Mouse (Mus musculus): Measurements from ENCODE around the gene Hsd17b3. TPM values are rescaled to one million over a fixed set of nuclear protein-coding genes. Genes with fewer than 3 reads are reported as not detected.

Hsd17b3 gene
- polyA plus RNA-seq, 1 experiment from 2014 or later = not detected

DNA sequence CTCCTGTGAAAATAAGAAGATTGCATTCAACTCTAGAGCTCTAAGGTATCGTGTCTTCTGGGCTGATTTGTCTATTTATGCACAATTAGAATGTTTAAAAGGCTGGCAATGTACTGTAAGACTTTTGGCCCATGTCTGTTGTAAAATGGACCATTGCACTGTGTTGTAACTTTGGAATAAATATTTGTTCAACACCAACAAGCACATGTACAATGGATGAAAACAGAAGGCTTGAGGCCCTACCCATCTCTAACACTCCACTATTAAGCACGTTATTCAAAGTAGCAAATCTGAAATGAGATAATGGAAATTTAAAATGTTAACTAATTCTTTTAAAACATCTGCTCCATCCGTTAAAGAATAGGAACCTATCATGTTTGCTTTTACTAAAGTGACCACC lies 18.1 kb upstream of the Hsd17b3 start:
- Histone ChIP-seq H3K4me1 (replicated peaks) (peaks cover 19% of the 10 kb centered on the region), H3K9ac (no peak overlapping the region), H3K4me2 (no peak overlapping the region), H3K36me3 (no peaks in the 10 kb centered on the region; the same call in 1 of the 2 replicates), H3K4me3 (no peak overlapping the region), H3K27ac (0 out of 2 replicates have a peak overlapping the region, but pooled peaks have one; percentile 52), H3K9me3 (no peaks in the 10 kb centered on the region), H3K27me3 (peaks cover 17% of the 10 kb centered on the region)
- WGBS = 30% methylated on average over 3 of the region's 3 CpGs
- no peak for ATAC-seq (ENCODE audit: low FRiP score)

DNA sequence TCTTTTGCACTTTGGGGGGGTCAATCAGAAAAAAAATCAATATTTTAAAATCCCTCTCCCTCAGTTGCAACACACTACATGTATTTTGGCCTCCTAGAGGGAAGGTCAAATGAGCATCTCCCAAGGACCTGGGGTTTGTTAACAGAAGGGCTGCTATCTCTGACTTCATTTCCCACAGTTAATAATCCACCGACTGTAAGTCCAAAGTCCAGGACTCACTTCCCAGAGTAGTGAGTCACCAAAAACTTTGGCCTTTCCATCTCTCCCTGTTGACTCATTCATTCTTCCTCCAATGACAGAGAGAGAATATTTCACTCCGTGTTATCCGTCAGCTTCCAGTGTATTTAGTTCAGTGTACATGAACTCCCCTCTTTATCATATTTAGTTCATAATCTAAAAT lies 16.7 kb upstream of the Hsd17b3 start:
- 85% methylated on average over 3 of the region's 3 CpGs for WGBS
- ATAC-seq (ENCODE audit: low FRiP score) = no peak
- Histone ChIP-seq H3K9ac (no peak overlapping the region), H3K4me2 (no peak overlapping the region), H3K27me3 (peaks cover 17% of the 10 kb centered on the region), H3K27ac (no peak overlapping the region), H3K4me3 (no peak overlapping the region), H3K9me3 (no peaks in the 10 kb centered on the region), H3K4me1 (replicated peaks) (peaks cover 19% of the 10 kb centered on the region), H3K36me3 (no peaks in the 10 kb centered on the region; the same call in 1 of the 2 replicates)

DNA sequence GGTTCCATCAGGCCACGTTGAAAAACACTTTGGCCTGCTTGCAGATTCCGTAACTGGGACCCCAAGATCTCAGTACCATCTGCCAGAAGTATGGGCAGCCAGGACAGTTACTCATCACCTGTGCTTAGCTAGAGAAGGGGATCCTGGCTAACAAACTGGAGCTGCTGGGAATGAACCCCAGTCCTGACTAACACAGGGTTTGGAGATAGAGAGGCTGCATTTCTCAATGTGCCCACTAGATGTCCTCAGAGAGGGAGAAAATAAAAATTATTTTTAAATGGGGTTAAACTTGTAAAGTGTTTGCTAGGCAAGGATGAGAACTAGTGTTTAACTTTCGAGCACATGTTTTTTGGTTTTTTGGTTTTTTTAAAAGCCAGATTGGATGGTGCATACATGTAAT lies 11.2 kb upstream of the Hsd17b3 start:
- peaks cover 15% of the 10 kb centered on the region for H3K27me3 ChIP-seq
- no peaks in the 10 kb centered on the region; the same call in 1 of the 2 replicates for H3K36me3 ChIP-seq
- no peak overlapping the region for H3K4me2 ChIP-seq
- H3K27ac ChIP-seq = no peak overlapping the region
- WGBS = 66% methylated on average over 3 of the region's 3 CpGs
- no peaks in the 10 kb centered on the region for H3K9me3 ChIP-seq
- no peaks in the 10 kb centered on the region for H3K4me1 ChIP-seq (replicated peaks)
- no peak overlapping the region for H3K4me3 ChIP-seq
- no peak overlapping the region for H3K9ac ChIP-seq
- ATAC-seq (ENCODE audit: low FRiP score) = no peak

GRCm38 (mm10) chr13:64098992-64099391 lies 10.0 kb upstream of the Hsd17b3 start:
- ATAC-seq (ENCODE audit: low FRiP score) = no peak
- H3K4me2 ChIP-seq = no peak overlapping the region
- H3K9ac ChIP-seq = no peak overlapping the region
- H3K36me3 ChIP-seq = no peaks in the 10 kb centered on the region
- peaks cover 5% of the 10 kb centered on the region; the same call in 1 of the 2 replicates for H3K27me3 ChIP-seq
- WGBS = 76% methylated on average over 9 of the region's 9 CpGs
- H3K4me1 ChIP-seq (replicated peaks) = no peaks in the 10 kb centered on the region
- H3K9me3 ChIP-seq = no peaks in the 10 kb centered on the region
- no peak overlapping the region for H3K27ac ChIP-seq
- H3K4me3 ChIP-seq = no peak overlapping the region

DNA sequence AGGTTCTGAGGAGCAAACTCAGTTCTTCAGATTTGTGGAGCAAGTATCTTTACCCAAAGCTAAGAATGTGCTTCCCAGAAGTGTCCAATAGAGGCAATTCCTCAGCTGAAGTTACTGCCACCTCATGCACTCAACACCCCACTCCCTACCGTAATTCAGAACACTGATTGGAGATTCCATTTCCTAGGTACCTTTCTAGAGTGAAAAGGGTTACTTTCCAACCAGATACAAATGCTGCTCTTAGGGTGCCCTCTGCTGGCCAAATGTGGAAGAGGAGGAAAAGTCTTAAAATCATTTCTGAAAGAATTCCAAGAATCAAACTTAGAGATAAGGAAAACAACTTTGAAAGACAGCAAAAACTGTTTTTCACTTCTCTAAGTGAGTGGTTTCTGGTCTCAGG lies 4.3 kb upstream of the Hsd17b3 start:
- Histone ChIP-seq H3K4me3 (no peak overlapping the region), H3K9me3 (no peaks in the 10 kb centered on the region), H3K36me3 (no peaks in the 10 kb centered on the region), H3K27me3 (0 out of 2 replicates have a peak, but pooled peaks cover 4% of the 10 kb centered on the region), H3K4me2 (no peak overlapping the region), H3K4me1 (replicated peaks) (no peaks in the 10 kb centered on the region), H3K9ac (no peak overlapping the region), H3K27ac (no peak overlapping the region)
- ATAC-seq (ENCODE audit: low FRiP score) = 0 out of 2 replicates have a peak, but pooled peaks have one; percentile 52
- WGBS = 7% methylated on average over 1 of the region's 1 CpGs

- Histone ChIP-seq H3K4me2 (no peak overlapping the region), H3K9ac (no peak overlapping the region)
- WGBS = 79% methylated on average over 6 of the region's 6 CpGs
Measured at GRCm38 (mm10) chr13:64092752-64093151, 3.7 kb upstream of the Hsd17b3 start.

GRCm38 (mm10) chr13:64092141-64092540 lies 3.1 kb upstream of the Hsd17b3 start:
- 0 out of 2 replicates have a peak, but pooled peaks cover 4% of the 10 kb centered on the region for H3K27me3 ChIP-seq
- WGBS = 68% methylated on average over 3 of the region's 3 CpGs
- H3K9me3 ChIP-seq = no peaks in the 10 kb centered on the region
- H3K27ac ChIP-seq = no peak overlapping the region
- no peak overlapping the region for H3K9ac ChIP-seq
- H3K36me3 ChIP-seq = no peaks in the 10 kb centered on the region
- ATAC-seq (ENCODE audit: low FRiP score) = no peak
- H3K4me2 ChIP-seq = no peak overlapping the region
- H3K4me3 ChIP-seq = no peak overlapping the region
- H3K4me1 ChIP-seq (replicated peaks) = no peaks in the 10 kb centered on the region

More at GRCm38 (mm10) chr13:64092752-64093151, 3.7 kb upstream of the Hsd17b3 start:
- no peak for ATAC-seq (ENCODE audit: low FRiP score)
- Histone ChIP-seq H3K36me3 (no peaks in the 10 kb centered on the region), H3K4me3 (no peak overlapping the region), H3K27ac (no peak overlapping the region), H3K27me3 (0 out of 2 replicates have a peak, but pooled peaks cover 4% of the 10 kb centered on the region), H3K4me1 (replicated peaks) (no peaks in the 10 kb centered on the region), H3K9me3 (no peaks in the 10 kb centered on the region)

- ATAC-seq (ENCODE audit: low FRiP score) = no peak
- no peaks in the 10 kb centered on the region for H3K4me1 ChIP-seq (replicated peaks)
- no peaks in the 10 kb centered on the region for H3K36me3 ChIP-seq
- 0 out of 2 replicates have a peak, but pooled peaks cover 4% of the 10 kb centered on the region for H3K27me3 ChIP-seq
- H3K4me3 ChIP-seq = no peak overlapping the region
- H3K27ac ChIP-seq = no peak overlapping the region
- WGBS = 63% methylated on average over 7 of the region's 7 CpGs
- H3K4me2 ChIP-seq = no peak overlapping the region
- H3K9ac ChIP-seq = no peak overlapping the region
- H3K9me3 ChIP-seq = no peaks in the 10 kb centered on the region
Measured at GRCm38 (mm10) chr13:64091006-64091405, 2.0 kb upstream of the Hsd17b3 start.

DNA sequence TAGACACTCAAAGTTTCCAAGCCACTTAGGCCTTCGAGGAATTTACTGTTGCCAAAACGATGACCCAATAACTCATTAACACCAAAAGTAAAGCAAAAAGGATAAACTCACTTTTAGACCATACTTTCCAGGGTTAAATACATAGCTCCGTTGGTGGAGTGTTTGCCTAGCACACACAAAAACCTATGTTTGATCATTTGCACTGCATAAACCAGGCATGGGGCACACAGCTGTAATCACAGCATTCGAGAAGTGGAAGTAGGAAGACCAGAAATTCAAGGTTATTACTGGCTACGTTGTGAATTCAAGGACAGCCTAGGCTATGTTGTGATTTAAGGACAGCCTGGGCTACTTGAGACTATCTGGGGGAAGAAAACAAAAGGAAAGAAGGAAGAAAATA lies 1.2 kb upstream of the Hsd17b3 start:
- Histone ChIP-seq H3K36me3 (no peaks in the 10 kb centered on the region), H3K27me3 (0 out of 2 replicates have a peak, but pooled peaks cover 4% of the 10 kb centered on the region), H3K4me1 (replicated peaks) (no peaks in the 10 kb centered on the region), H3K27ac (no peak overlapping the region), H3K9me3 (no peaks in the 10 kb centered on the region), H3K4me2 (no peak overlapping the region), H3K9ac (no peak overlapping the region), H3K4me3 (no peak overlapping the region)
- WGBS = 82% methylated on average over 5 of the region's 5 CpGs
- ATAC-seq (ENCODE audit: low FRiP score) = no peak

DNA sequence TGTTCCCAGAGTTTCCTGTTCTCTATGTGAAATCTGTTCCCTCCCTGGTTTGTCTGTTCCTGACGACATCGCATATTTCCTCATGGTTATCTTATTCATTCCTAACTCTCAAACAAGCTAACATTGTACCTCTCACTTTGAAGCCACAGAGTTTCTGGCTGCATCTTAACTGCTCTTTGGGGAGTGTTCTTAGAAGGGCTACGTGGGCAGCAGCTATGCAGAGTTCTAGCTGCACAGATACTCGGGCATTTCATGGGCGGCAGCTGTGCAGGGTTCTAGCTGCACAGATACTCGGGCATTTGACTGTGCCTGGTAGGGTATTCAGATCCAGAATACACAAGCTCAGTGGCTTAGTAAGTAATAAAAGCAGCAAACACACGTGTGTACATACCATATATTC lies 973 bp downstream of the Hsd17b3 start:
- Histone ChIP-seq H3K27ac (no peak overlapping the region), H3K27me3 (0 out of 2 replicates have a peak, but pooled peaks cover 4% of the 10 kb centered on the region), H3K4me3 (no peak overlapping the region), H3K4me2 (no peak overlapping the region), H3K9me3 (no peaks in the 10 kb centered on the region), H3K9ac (no peak overlapping the region), H3K36me3 (no peaks in the 10 kb centered on the region), H3K4me1 (replicated peaks) (no peaks in the 10 kb centered on the region)
- no peak for ATAC-seq (ENCODE audit: low FRiP score)
- 88% methylated on average over 7 of the region's 7 CpGs for WGBS

DNA sequence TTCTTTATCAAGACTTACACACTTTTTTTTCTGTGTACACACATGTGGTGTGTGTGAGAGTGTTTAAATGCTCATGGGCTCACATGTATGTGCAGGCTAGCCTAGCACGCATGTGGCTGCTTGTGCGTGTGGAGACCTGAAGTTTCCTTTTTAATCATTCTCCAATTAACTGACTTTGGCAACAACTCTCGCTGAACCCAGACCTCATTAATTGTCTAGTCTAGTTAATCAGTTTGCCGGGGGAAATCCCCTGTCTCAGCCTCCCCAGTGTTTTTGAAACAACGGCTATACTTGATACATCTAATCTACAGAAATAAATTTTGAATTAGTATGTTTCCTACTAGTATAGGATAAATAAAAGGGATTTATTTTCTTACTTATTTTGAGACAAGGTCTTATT lies 3.0 kb downstream of the Hsd17b3 start:
- Histone ChIP-seq H3K9ac (no peak overlapping the region), H3K4me2 (no peak overlapping the region), H3K9me3 (no peaks in the 10 kb centered on the region), H3K27me3 (no peaks in the 10 kb centered on the region), H3K27ac (no peak overlapping the region), H3K36me3 (no peaks in the 10 kb centered on the region), H3K4me1 (replicated peaks) (peaks cover 11% of the 10 kb centered on the region), H3K4me3 (no peak overlapping the region)
- 91% methylated on average over 5 of the region's 5 CpGs for WGBS
- no peak for ATAC-seq (ENCODE audit: low FRiP score)

- Histone ChIP-seq H3K27ac (no peak overlapping the region), H3K4me1 (replicated peaks) (peaks cover 12% of the 10 kb centered on the region), H3K27me3 (no peaks in the 10 kb centered on the region), H3K4me3 (no peak overlapping the region), H3K9ac (no peak overlapping the region), H3K36me3 (no peaks in the 10 kb centered on the region), H3K4me2 (no peak overlapping the region), H3K9me3 (no peaks in the 10 kb centered on the region)
- no peak for ATAC-seq (ENCODE audit: low FRiP score)
- 79% methylated on average over 3 of the region's 3 CpGs for WGBS
Measured at GRCm38 (mm10) chr13:64083331-64083730, 5.7 kb downstream of the Hsd17b3 start.
